Mouse (Mus musculus): ENCODE measurements around the gene Oas1f. TPM values are rescaled to one million over a fixed set of nuclear protein-coding genes. Genes with fewer than 3 reads are reported as not detected.
"Not testable (repeated sequence)": the region's sequence is repeated elsewhere in the genome, so short reads cannot be mapped to it uniquely, and the experiment has no call there.

Oas1f gene
- total RNA-seq (2014; fragmentation: Nextera tagmentation) (not detected in 2 replicates), total RNA-seq (2017) (not detected in 2 replicates), polyA plus RNA-seq (2012) (not detected in 2 replicates)

DNA sequence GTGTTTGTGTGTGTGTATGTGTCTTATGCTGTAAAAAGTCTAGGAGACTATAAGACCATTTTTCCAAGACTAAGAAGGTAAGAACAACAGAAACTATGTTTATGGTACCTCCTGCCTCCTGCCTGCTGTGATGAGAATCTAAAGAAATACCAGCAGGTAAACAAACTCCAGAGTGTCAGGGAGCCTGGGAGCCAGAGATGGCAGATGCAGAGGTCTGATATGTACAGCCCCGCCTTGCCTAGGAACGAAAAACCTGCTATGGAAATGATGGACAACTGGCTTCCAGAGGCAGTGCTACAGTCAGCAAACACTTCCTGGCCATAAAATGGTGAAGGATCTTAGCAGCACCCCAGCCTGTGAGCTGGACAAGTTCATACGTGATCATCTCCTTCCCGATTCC lies at the start of gene Oas1f:
TSS of gene Oas1f (plus strand) at position 301 of the 400 bp plus-strand sequence.
- no peaks in the 10 kb centered on the region for H3K36me3 ChIP-seq (replicated peaks)
- no peak within 1 kb of the TSS for H3K4me3 ChIP-seq (ENCODE audit: low read depth, low read length)
- peaks cover 12% of the 10 kb centered on the region for H3K27me3 ChIP-seq (ENCODE audit: insufficient read depth, low read length)
- TF ChIP-seq GATA1 (IDR thresholded peaks at IDR 0.05; ENCODE audit: borderline replicate concordance, low read length) (no peak), GATA2 (IDR thresholded peaks at IDR 0.05; ENCODE audit: borderline replicate concordance, low read depth, low read length) (no peak), CTCF (IDR thresholded peaks at IDR 0.05; ENCODE audit: low read depth, low read length) (no peak), POLR2AphosphoS5 (IDR thresholded peaks at IDR 0.05; ENCODE audit: insufficient replicate concordance, low read depth, low read length) (no peak), TAL1 (conservative IDR thresholded peaks at IDR 0.05; ENCODE audit: low read depth, low read length) (no peak)
- DNase-seq (ENCODE audit: low spot score), result no peak
- no peak for ATAC-seq (ENCODE audit: extremely low read depth, insufficient number of reproducible peaks, low FRiP score, poor library complexity, severe bottlenecking)
- no peaks in the 10 kb centered on the region for H3K9me3 ChIP-seq (replicated peaks)
- 0 out of 2 replicates have a peak, but pooled peaks cover 2% of the 10 kb centered on the region for H3K4me1 ChIP-seq (ENCODE audit: insufficient read depth, low read depth, low read length)

DNA sequence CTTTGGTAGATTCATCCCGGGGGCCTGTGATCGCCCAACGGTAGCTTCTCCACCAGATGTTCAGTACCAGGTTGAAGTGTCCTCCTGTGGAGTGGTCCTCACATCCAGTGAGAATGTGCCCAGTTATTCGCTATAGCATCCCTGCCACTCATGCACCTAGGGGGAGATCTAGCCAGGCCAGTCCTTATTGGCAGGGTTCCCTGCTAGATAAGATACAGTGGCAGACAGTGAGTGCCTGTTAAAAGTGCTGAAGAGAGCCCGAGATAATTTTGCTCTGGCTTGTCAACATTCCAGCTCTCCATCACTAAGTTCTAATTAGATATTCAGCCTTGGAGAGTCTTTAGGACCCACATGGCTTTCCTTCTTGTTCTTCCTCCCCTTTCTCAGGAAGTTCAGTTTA lies 49.0 kb upstream of the Oas1f start:
- H3K9me3 ChIP-seq (replicated peaks); ATAC-seq (ENCODE audit: extremely low read depth, insufficient number of reproducible peaks, low FRiP score, poor library complexity, severe bottlenecking); H3K4me1 ChIP-seq (ENCODE audit: insufficient read depth, low read depth, low read length); H3K36me3 ChIP-seq (replicated peaks); DNase-seq (ENCODE audit: low spot score); H3K27me3 ChIP-seq (ENCODE audit: insufficient read depth, low read length); H3K4me3 ChIP-seq (ENCODE audit: low read depth, low read length): not testable (repeated sequence)

DNA sequence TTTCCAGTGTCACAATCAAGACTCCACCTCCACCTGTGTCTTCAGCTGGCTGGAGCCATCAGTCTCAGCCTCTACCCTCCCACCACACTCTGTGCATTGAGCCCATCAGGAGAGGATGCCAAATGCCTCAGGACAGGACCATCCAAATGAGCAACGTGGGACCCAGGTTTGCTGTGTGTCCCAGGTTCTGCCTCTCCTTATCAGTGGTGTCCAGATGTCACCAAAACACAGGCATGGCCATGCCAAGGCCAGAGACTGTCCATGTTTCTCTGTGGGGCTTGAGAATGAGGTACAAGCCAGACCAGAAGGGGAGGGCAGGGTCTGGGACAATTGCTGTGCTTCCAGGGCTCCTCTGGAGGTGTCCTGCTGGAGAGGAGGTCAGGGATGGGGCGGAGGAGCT lies 48.2 kb upstream of the Oas1f start:
- H3K27me3 ChIP-seq (ENCODE audit: insufficient read depth, low read length); H3K4me1 ChIP-seq (ENCODE audit: insufficient read depth, low read depth, low read length); H3K36me3 ChIP-seq (replicated peaks); H3K4me3 ChIP-seq (ENCODE audit: low read depth, low read length); ATAC-seq (ENCODE audit: extremely low read depth, insufficient number of reproducible peaks, low FRiP score, poor library complexity, severe bottlenecking); DNase-seq (ENCODE audit: low spot score); H3K9me3 ChIP-seq (replicated peaks): not testable (repeated sequence)

DNA sequence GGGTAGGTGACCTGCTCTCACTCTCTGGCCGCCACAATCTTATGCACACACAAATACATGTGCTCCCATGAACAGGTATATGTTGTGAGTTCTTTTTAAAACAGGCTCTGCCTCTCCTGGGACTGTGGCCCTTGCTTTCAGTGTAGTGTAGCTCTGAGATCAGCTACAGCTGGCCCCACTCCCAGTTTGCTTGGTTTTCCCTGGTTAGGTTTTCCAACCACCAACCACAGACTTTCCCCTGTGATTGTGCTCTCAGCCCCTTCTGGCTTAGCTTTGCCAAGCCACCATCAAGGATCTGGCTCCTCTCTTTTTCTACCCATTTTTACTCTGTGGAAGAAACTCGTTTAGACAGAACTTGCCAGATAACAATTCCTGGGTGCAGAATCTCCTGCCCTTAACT lies 43.6 kb upstream of the Oas1f start:
- no peaks in the 10 kb centered on the region for H3K9me3 ChIP-seq (replicated peaks)
- DNase-seq (ENCODE audit: low spot score) (no peak), ATAC-seq (ENCODE audit: extremely low read depth, insufficient number of reproducible peaks, low FRiP score, poor library complexity, severe bottlenecking) (no peak)
- H3K36me3 ChIP-seq (replicated peaks), result peaks cover 3% of the 10 kb centered on the region
- no peak overlapping the region for H3K4me3 ChIP-seq (ENCODE audit: low read depth, low read length)
- TF ChIP-seq GATA2 (IDR thresholded peaks at IDR 0.05; ENCODE audit: borderline replicate concordance, low read depth, low read length) (no peak), POLR2AphosphoS5 (IDR thresholded peaks at IDR 0.05; ENCODE audit: insufficient replicate concordance, low read depth, low read length) (no peak), GATA1 (IDR thresholded peaks at IDR 0.05; ENCODE audit: borderline replicate concordance, low read length) (no peak), CTCF (IDR thresholded peaks at IDR 0.05; ENCODE audit: low read depth, low read length) (no peak), TAL1 (conservative IDR thresholded peaks at IDR 0.05; ENCODE audit: low read depth, low read length) (no peak)
- H3K27me3 ChIP-seq (ENCODE audit: insufficient read depth, low read length), result peaks cover 2% of the 10 kb centered on the region; the same call in 1 of the 2 replicates
- H3K4me1 ChIP-seq (ENCODE audit: insufficient read depth, low read depth, low read length), result no peaks in the 10 kb centered on the region

DNA sequence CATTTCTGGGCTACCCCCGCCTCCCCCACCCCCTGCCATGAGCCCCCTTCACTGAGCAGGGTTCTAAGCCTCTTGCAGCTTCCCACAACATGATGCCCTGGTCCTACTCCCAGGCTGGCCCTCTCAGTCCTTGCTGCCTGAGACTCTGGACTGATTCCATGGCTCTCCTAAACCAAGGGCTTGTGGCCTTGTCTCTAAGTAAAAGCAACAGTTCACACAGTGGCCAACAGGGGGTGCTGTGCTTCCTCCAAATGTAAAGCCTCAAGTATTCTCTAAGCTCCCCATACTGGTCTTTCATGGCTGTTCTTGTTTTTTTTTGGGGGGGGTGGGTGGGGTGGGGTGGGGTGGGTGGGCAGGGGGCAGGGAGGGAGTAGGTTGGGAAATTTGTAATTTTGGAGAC lies 40.7 kb upstream of the Oas1f start:
- no peaks in the 10 kb centered on the region for H3K9me3 ChIP-seq (replicated peaks)
- H3K4me3 ChIP-seq (ENCODE audit: low read depth, low read length), result no peak overlapping the region
- H3K4me1 ChIP-seq (ENCODE audit: insufficient read depth, low read depth, low read length), result peaks cover 15% of the 10 kb centered on the region
- peaks cover under 1% of the 10 kb centered on the region for H3K36me3 ChIP-seq (replicated peaks)
- H3K27me3 ChIP-seq (ENCODE audit: insufficient read depth, low read length), result no peaks in the 10 kb centered on the region; the same call in 1 of the 2 replicates
- DNase-seq (ENCODE audit: low spot score) (no peak), ATAC-seq (ENCODE audit: extremely low read depth, insufficient number of reproducible peaks, low FRiP score, poor library complexity, severe bottlenecking) (no peak; the same call in 1 of the 2 replicates)
- TF ChIP-seq CTCF (IDR thresholded peaks at IDR 0.05; ENCODE audit: low read depth, low read length) (peak; percentile 45), GATA1 (IDR thresholded peaks at IDR 0.05; ENCODE audit: borderline replicate concordance, low read length) (no peak)

DNA sequence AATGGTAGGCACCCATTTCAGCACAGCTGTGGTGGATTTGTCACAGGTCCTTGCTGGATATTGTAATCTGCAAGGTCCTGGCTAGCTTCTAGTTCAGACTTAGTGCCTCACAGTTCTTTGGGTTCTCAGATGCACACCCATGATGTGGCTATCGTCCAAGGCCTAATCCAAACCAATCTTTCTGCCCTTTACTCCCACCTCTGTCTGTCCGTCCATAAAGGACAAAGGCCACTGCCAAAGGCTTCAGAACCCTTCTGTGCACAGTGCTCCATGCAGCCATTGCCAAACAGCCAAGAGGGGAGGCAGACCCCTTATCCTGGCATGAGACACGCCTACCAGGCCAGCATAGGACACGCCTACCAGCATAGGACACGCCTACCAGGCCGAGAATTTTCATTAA lies 38.0 kb upstream of the Oas1f start:
- Histone ChIP-seq H3K4me3 (ENCODE audit: low read depth, low read length) (no peak overlapping the region), H3K4me1 (ENCODE audit: insufficient read depth, low read depth, low read length) (peaks cover 37% of the 10 kb centered on the region), H3K27me3 (ENCODE audit: insufficient read depth, low read length) (no peaks in the 10 kb centered on the region; the same call in 1 of the 2 replicates), H3K36me3 (replicated peaks) (peaks cover 5% of the 10 kb centered on the region), H3K9me3 (replicated peaks) (no peaks in the 10 kb centered on the region)
- no peak for TF ChIP-seq CTCF (IDR thresholded peaks at IDR 0.05; ENCODE audit: low read depth, low read length)
- TF ChIP-seq TAL1 (conservative IDR thresholded peaks at IDR 0.05; ENCODE audit: low read depth, low read length), result no peak
- TF ChIP-seq GATA2 (IDR thresholded peaks at IDR 0.05; ENCODE audit: borderline replicate concordance, low read depth, low read length), result no peak
- TF ChIP-seq POLR2AphosphoS5 (IDR thresholded peaks at IDR 0.05; ENCODE audit: insufficient replicate concordance, low read depth, low read length), result no peak
- TF ChIP-seq GATA1 (IDR thresholded peaks at IDR 0.05; ENCODE audit: borderline replicate concordance, low read length), result no peak
- DNase-seq (ENCODE audit: low spot score) (no peak), ATAC-seq (ENCODE audit: extremely low read depth, insufficient number of reproducible peaks, low FRiP score, poor library complexity, severe bottlenecking) (no peak)

DNA sequence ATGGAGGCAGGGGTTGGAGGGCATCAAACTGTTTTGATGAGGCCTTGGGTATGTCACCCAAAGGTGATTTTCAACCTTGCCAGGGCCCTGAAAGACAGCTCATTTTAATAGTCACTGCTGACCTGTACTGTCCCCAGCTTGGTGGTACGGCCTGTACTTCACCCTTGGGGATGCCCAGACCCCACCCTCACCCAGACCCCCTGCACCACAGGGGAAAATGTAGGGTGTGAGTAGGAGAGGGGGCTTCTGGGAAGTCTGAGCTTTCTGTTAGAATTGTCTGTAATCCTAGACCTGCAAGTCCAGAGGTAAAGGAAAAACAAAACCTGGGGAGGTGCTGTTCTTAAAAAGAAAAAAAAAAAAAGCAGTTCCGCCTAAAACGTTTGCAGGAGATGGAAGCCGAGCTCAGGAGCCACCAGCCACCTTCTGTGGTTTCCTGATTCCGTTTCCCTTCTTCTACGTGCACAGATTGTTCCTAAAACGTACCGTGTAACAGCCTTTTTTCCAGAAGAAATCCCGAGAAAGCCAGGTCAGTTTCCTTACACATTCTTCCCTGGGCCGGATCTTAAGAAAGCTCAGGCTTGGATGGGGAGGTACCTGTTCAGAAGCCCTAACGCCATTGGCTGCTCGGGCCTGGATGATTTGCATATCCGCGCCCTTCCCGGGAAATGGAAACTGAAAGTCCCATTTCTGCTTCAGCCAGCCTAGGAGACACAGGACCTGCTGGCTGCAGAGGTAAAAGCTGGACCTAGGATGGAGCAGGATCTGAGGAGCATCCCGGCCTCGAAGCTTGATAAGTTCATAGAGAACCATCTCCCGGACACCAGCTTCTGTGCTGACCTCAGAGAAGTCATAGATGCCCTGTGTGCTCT lies 35.0 kb upstream of the Oas1f start, which contains the start of gene Oas1c:
TSS of gene Oas1c (minus strand) at position 564 of the 869 bp plus-strand sequence.
- Histone ChIP-seq H3K9me3 (replicated peaks) (no peaks in the 10 kb centered on the region), H3K36me3 (replicated peaks) (peaks cover 35% of the 10 kb centered on the region), H3K4me3 (ENCODE audit: low read depth, low read length) (peak within 1 kb of the TSS; percentile 77), H3K27me3 (ENCODE audit: insufficient read depth, low read length) (no peaks in the 10 kb centered on the region; the same call in 1 of the 2 replicates), H3K4me1 (ENCODE audit: insufficient read depth, low read depth, low read length) (peaks cover 46% of the 10 kb centered on the region)
- TF ChIP-seq GATA2 (IDR thresholded peaks at IDR 0.05; ENCODE audit: borderline replicate concordance, low read depth, low read length) (no peak), GATA1 (IDR thresholded peaks at IDR 0.05; ENCODE audit: borderline replicate concordance, low read length) (no peak), TAL1 (conservative IDR thresholded peaks at IDR 0.05; ENCODE audit: low read depth, low read length) (no peak), POLR2AphosphoS5 (IDR thresholded peaks at IDR 0.05; ENCODE audit: insufficient replicate concordance, low read depth, low read length) (no peak), CTCF (IDR thresholded peaks at IDR 0.05; ENCODE audit: low read depth, low read length) (no peak)
- ATAC-seq (ENCODE audit: extremely low read depth, insufficient number of reproducible peaks, low FRiP score, poor library complexity, severe bottlenecking), result peak; percentile 95
- peak; percentile 95 for DNase-seq (ENCODE audit: low spot score)

Measured in G1E (cell line).